In genomic region chr1:58652480-58653403, GRCm38 (mm10) we compare ENCODE assay signal across 8 mouse cellular contexts. TPM values are rescaled to one million over a fixed set of nuclear protein-coding genes. Genes with fewer than 3 reads are reported as not detected.
A peak's percentile ranks its signal among the peaks of the same experiment; 100 is the strongest.
DNase-seq lines count a peak whose midpoint lies in the region; ATAC-seq and TF ChIP-seq lines count a peak whose summit lies in the region.

No protein-coding gene starts in this region.

- H3K9me3 ChIP-seq in heart, embryonic 11.5 days (replicated peaks; ENCODE audit: control insufficient read depth, low read length), result no peaks in the 10 kb centered on the region
- H3K9me3 ChIP-seq in kidney, embryonic 16.5 days (ENCODE audit: low read length), result no peaks in the 10 kb centered on the region
- no peaks in the 10 kb centered on the region for H3K9me3 ChIP-seq in liver, embryonic 13.5 days (replicated peaks)
- no peaks in the 10 kb centered on the region for H3K9me3 ChIP-seq in stomach, embryonic 15.5 days

- H3K4me1 ChIP-seq in bone marrow macrophage, adult 2 months (ENCODE audit: control insufficient read depth, insufficient read depth, low read length), result peaks cover 3% of the 10 kb centered on the region
- no peaks in the 10 kb centered on the region for H3K4me1 ChIP-seq in heart, embryonic 11.5 days (ENCODE audit: control insufficient read depth, insufficient read depth, low read length)
- H3K4me1 ChIP-seq in kidney, embryonic 16.5 days (ENCODE audit: insufficient read depth, low read length), result 0 out of 2 replicates have a peak, but pooled peaks cover 3% of the 10 kb centered on the region
- peaks cover 5% of the 10 kb centered on the region; the same call in 1 of the 2 replicates for H3K4me1 ChIP-seq in liver, embryonic 13.5 days (replicated peaks)
- H3K4me1 ChIP-seq in stomach, embryonic 15.5 days, result no peaks in the 10 kb centered on the region

- peak overlapping the region; percentile 69 for H3K4me3 ChIP-seq in bone marrow macrophage, adult 2 months (ENCODE audit: insufficient read depth, low read length)
- H3K4me3 ChIP-seq in heart, embryonic 11.5 days (ENCODE audit: low read depth, low read length), result peak overlapping the region; percentile 47
- H3K4me3 ChIP-seq in kidney, embryonic 16.5 days (ENCODE audit: low read length), result peak overlapping the region; percentile 71
- peak overlapping the region; percentile 72 for H3K4me3 ChIP-seq in liver, embryonic 13.5 days (replicated peaks)
- H3K4me3 ChIP-seq in stomach, embryonic 15.5 days (replicated peaks), result peak overlapping the region; percentile 70

- WGBS in heart, embryonic 11.5 days (ENCODE audit: insufficient replicate concordance), result 3% methylated on average over 37 of the region's 37 CpGs
- WGBS in kidney, embryonic 16.5 days, result under 1% methylated on average over 36 of the region's 37 CpGs
- 2% methylated on average over 37 of the region's 37 CpGs for WGBS in liver, embryonic 13.5 days (ENCODE audit: insufficient replicate concordance)
- 2% methylated on average over 37 of the region's 37 CpGs for WGBS in stomach, embryonic 15.5 days

- TF ChIP-seq CTCF in bone marrow macrophage, adult 2 months (IDR thresholded peaks at IDR 0.05; ENCODE audit: low read depth, low read length), result no peak

- peak; percentile 88 for ATAC-seq in erythroblast, adult 5-6 weeks (replicated peaks; ENCODE audit: low FRiP score, poor library complexity, severe bottlenecking)
- 0 out of 2 replicates have a peak, but pooled peaks have one; percentile 39 for ATAC-seq in heart, embryonic 11.5 days (replicated peaks; ENCODE audit: insufficient number of reproducible peaks, low FRiP score, low TSS enrichment)
- ATAC-seq in kidney, embryonic 16.5 days (ENCODE audit: low FRiP score, low TSS enrichment), result peak; percentile 92
- peak; percentile 74 for ATAC-seq in liver, embryonic 13.5 days (ENCODE audit: low read depth)
- peak; percentile 56; the same call in 1 of the 2 replicates for ATAC-seq in stomach, embryonic 15.5 days (ENCODE audit: insufficient read depth, low FRiP score, low read depth)

- peak overlapping the region; percentile 48 for H3K27ac ChIP-seq in bone marrow macrophage, adult 2 months (ENCODE audit: insufficient read depth, low read depth, low read length)
- H3K27ac ChIP-seq in heart, embryonic 11.5 days (ENCODE audit: low read depth, low read length), result no peak overlapping the region
- 0 out of 2 replicates have a peak overlapping the region, but pooled peaks have one; percentile 20 for H3K27ac ChIP-seq in kidney, embryonic 16.5 days (ENCODE audit: low read length)
- peak overlapping the region; percentile 50 for H3K27ac ChIP-seq in liver, embryonic 13.5 days
- H3K27ac ChIP-seq in stomach, embryonic 15.5 days, result no peak overlapping the region

- no peak for TF ChIP-seq POLR2A in bone marrow macrophage, adult 2 months (IDR thresholded peaks at IDR 0.05; ENCODE audit: borderline replicate concordance, low read depth, low read length)

- H3K27me3 ChIP-seq in heart, embryonic 11.5 days (ENCODE audit: control insufficient read depth, insufficient read depth, low read length), result no peaks in the 10 kb centered on the region
- H3K27me3 ChIP-seq in kidney, embryonic 16.5 days (ENCODE audit: insufficient read depth, low read length), result no peaks in the 10 kb centered on the region
- H3K27me3 ChIP-seq in liver, embryonic 13.5 days, result no peaks in the 10 kb centered on the region
- H3K27me3 ChIP-seq in stomach, embryonic 15.5 days (replicated peaks), result no peaks in the 10 kb centered on the region

- no peaks in the 10 kb centered on the region for H3K36me3 ChIP-seq in heart, embryonic 11.5 days (ENCODE audit: control insufficient read depth, insufficient read depth, low read length)
- no peaks in the 10 kb centered on the region for H3K36me3 ChIP-seq in kidney, embryonic 16.5 days (ENCODE audit: insufficient read depth, low read length)
- H3K36me3 ChIP-seq in liver, embryonic 13.5 days, result no peaks in the 10 kb centered on the region
- no peaks in the 10 kb centered on the region for H3K36me3 ChIP-seq in stomach, embryonic 15.5 days

- peak; percentile 81 to 85 for DNase-seq in B cell, adult 2 months
- DNase-seq in liver, embryonic 13.5 days, result peak; percentile 44
- peak; percentile 66 to 75 for DNase-seq in natural killer cell, adult 2 months (ENCODE audit: low spot score in 2 of 2)

- H3K4me2 ChIP-seq in heart, embryonic 11.5 days, result peak overlapping the region; percentile 72
- peak overlapping the region; percentile 68 for H3K4me2 ChIP-seq in kidney, embryonic 16.5 days (replicated peaks; ENCODE audit: low read depth, low read length)
- peak overlapping the region; percentile 72 for H3K4me2 ChIP-seq in liver, embryonic 13.5 days
- H3K4me2 ChIP-seq in stomach, embryonic 15.5 days, result peak overlapping the region; percentile 82

- H3K9ac ChIP-seq in heart, embryonic 11.5 days (ENCODE audit: low read depth, low read length), result peak overlapping the region; percentile 71
- H3K9ac ChIP-seq in kidney, embryonic 16.5 days (replicated peaks; ENCODE audit: low read length), result peak overlapping the region; percentile 84
- peak overlapping the region; percentile 78 for H3K9ac ChIP-seq in liver, embryonic 13.5 days
- peak overlapping the region; percentile 54; the same call in 1 of the 2 replicates for H3K9ac ChIP-seq in stomach, embryonic 15.5 days

RNA-seq across cellular contexts. Expression of gene Als2cr12, which starts 43.0 kb away (rescaled TPM):
- not detected in 2 replicates for polyA plus RNA-seq in bone marrow macrophage, adult 2 months (2012; ENCODE audit: insufficient read depth, insufficient read length, missing spikeins)
- not detected in 2 replicates for total RNA-seq in erythroblast, adult 5-6 weeks (2015; ENCODE audit: low replicate concordance)
- not detected in 2 replicates for total RNA-seq in erythroblast, adult 5-6 weeks (2017; ENCODE audit: low replicate concordance)
- polyA plus RNA-seq in heart, embryonic 11.5 days (2014; fragmentation: Nextera tagmentation; extraction: Ambion mirVana), result not detected in 2 replicates
- not detected in 2 replicates for polyA plus RNA-seq in kidney, embryonic 16.5 days (2015; fragmentation: Nextera tagmentation; extraction: Ambion mirVana)
- polyA plus RNA-seq in liver, embryonic 13.5 days (2015; fragmentation: Nextera tagmentation; extraction: Ambion mirVana), result not detected in 2 replicates
- polyA plus RNA-seq in stomach, embryonic 15.5 days (2015; fragmentation: Nextera tagmentation; extraction: Ambion mirVana), result 0.18 and 0.23 TPM in 2 replicates

RNA-seq across cellular contexts. Expression of gene Cflar, which starts 58.6 kb away (rescaled TPM):
- polyA plus RNA-seq in bone marrow macrophage, adult 2 months (2012; ENCODE audit: insufficient read depth, insufficient read length, missing spikeins), result 95.8 and 102 TPM in 2 replicates
- 10.4 and 14.2 TPM in 2 replicates for total RNA-seq in erythroblast, adult 5-6 weeks (2015; ENCODE audit: low replicate concordance)
- total RNA-seq in erythroblast, adult 5-6 weeks (2017; ENCODE audit: low replicate concordance), result 16.4 and 26.2 TPM in 2 replicates
- 26.7 and 32.6 TPM in 2 replicates for polyA plus RNA-seq in heart, embryonic 11.5 days (2014; fragmentation: Nextera tagmentation; extraction: Ambion mirVana)
- 41.3 and 45.0 TPM in 2 replicates for polyA plus RNA-seq in kidney, embryonic 16.5 days (2015; fragmentation: Nextera tagmentation; extraction: Ambion mirVana)
- 12.7 and 16.3 TPM in 2 replicates for polyA plus RNA-seq in liver, embryonic 13.5 days (2015; fragmentation: Nextera tagmentation; extraction: Ambion mirVana)
- 34.8 and 38.2 TPM in 2 replicates for polyA plus RNA-seq in stomach, embryonic 15.5 days (2015; fragmentation: Nextera tagmentation; extraction: Ambion mirVana)

Comparison
In these comparisons a context has a peak if more than half of its experiments do, and no peak if none do; other contexts are left out.
1. H3K27ac ChIP-seq: peak in bone marrow macrophage, adult 2 months (single experiment), kidney, embryonic 16.5 days (single experiment) and liver, embryonic 13.5 days (single experiment); none in heart, embryonic 11.5 days (single experiment) and stomach, embryonic 15.5 days (single experiment).
2. ATAC-seq: peak in every context shown above with its lines; median percentile 92 in kidney, embryonic 16.5 days; 88 in erythroblast, adult 5-6 weeks; 74 in liver, embryonic 13.5 days; 56 in stomach, embryonic 15.5 days; 39 in heart, embryonic 11.5 days.
3. Peak in every context shown above with its lines, with median percentiles within 50 percentile points of each other: DNase-seq, H3K4me3 ChIP-seq, H3K4me2 ChIP-seq and H3K9ac ChIP-seq.